Mouse (Mus musculus) erythroid progenitor cell, adult 5-6 weeks (primary cell): Measurements from ENCODE around the gene Crebbp. TPM values are rescaled to one million over a fixed set of nuclear protein-coding genes. Genes with fewer than 3 reads are reported as not detected.

ENCODE experiments used
- ATAC-seq: replicated peaks from 2 replicates; pipeline ENCODE4 v1.8.0; 2016; ENCODE audit warnings: moderate number of reproducible peaks, mild to moderate bottlenecking, moderate TSS enrichment, inconsistent platforms; ENCODE audit not compliant: poor library complexity, low FRiP score, severe bottlenecking
- total RNA-seq, 2 experiments: library from RNA; stranded (forward) in 1 of 2; stranded (reverse) in 1 of 2; fragments of 150-400 nt in 1 of 2; fragments of 186-747, 209-891 nt in 1 of 2; gene quantifications; 2 replicates each; pipeline versions ENCODE4 v1.2.3 to v1.2.4; 2015 to 2017; ENCODE audit warnings: low replicate concordance in 2 of 2

Gene Crebbp
- total RNA-seq, 2 experiments from 2014 or later = 51.1 to 51.4 TPM

- ATAC-seq = no peak
Measured at GRCm38 (mm10) chr16:4064945-4065344, 148.9 kb downstream of the Crebbp start.

DNA sequence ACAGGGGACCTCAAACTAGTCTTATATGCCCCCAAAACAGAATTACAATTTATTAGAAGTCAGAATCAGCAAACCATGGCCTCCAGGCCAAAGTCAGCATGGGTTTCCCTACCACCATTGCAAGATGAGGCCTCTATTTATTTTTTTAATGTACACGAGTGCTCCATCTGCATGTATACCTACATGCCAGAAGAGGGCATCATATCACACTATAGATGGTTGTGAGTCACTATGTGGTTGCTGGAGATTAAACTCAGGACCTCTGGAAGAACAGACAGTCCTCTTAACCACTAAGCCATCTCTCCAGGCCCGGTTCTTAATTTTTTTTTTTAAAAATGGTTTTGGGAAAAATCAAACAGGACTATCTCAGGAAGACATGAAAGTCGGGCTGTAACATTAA is 160.0 kb downstream of the Crebbp start:
- ATAC-seq = no peak

DNA sequence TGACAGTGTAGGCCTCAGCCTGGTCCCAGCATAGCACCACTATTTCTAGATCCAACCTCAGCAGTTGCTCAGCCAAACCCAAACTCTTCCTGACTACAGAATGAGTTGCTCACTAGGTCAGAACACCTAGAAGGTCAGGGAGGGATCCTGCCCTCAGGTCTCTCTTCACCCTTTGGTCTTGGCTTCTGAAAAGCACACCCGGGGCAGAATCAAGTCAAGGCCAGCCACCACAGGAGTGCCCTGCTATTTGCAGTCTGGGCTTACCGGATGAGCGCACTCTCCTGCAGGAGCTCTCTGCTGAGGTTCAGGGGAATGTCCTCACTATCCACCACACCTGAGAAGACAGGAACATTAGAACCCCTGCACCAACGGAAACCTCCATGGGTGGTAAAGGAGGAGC is 161.2 kb downstream of the Crebbp start:
- no peak for ATAC-seq

- no peak for ATAC-seq
Measured at GRCm38 (mm10) chr16:4045524-4045923, 168.3 kb downstream of the Crebbp start.

GRCm38 (mm10) chr16:4044093-4044492 is 169.7 kb downstream of the Crebbp start:
- no peak for ATAC-seq

DNA sequence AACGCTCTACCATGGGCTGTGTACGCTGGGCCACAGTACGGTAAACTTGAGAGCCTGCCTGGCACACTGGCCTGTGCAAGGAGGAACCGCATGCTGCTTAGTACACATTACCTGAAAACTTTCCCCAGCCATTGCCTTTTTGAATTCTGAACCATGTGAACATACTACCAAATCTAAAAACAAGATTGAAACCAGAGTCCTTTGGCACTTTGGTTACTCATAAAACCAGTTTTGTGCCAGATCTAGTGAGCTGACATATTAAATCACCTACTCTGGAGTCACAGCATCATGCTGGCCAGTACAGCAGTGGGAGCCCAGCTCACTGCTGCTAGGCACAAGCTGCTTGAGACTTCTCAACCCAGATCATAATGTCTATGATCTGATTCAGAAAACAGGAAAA is 172.2 kb downstream of the Crebbp start:
- ATAC-seq = no peak

GRCm38 (mm10) chr16:4040206-4040605 is 173.6 kb downstream of the Crebbp start:
- ATAC-seq = no peak

- ATAC-seq = no peak
Measured at GRCm38 (mm10) chr16:4037690-4038089, 176.1 kb downstream of the Crebbp start.

- no peak for ATAC-seq
Measured at GRCm38 (mm10) chr16:4036807-4037206, 177.0 kb downstream of the Crebbp start, which contains the start of gene Dnase1. Gene Dnase1 (plus strand): TSS chr16:4036942.

DNA sequence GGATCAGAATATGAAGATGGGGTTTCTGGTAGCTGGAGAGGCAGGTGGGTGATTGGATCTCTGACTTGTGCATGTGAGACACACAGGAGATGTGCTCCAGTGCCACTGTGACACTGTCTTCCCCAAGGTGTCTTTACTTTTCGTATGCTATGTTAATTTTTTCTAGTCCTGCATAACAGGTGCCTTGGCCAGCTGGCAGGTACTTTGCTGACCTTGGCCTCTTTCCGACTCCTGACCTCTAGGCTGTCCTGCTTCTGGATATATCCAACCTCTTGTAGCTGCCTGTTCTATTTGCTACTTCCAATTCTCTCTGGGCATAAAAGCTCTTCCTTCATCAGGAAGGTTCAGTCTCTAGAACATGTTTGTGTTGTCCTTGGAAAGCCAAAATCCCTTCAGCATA is 178.2 kb downstream of the Crebbp start:
- ATAC-seq = no peak

- no peak for ATAC-seq
Measured at GRCm38 (mm10) chr16:4034476-4034875, 179.3 kb downstream of the Crebbp start.

DNA sequence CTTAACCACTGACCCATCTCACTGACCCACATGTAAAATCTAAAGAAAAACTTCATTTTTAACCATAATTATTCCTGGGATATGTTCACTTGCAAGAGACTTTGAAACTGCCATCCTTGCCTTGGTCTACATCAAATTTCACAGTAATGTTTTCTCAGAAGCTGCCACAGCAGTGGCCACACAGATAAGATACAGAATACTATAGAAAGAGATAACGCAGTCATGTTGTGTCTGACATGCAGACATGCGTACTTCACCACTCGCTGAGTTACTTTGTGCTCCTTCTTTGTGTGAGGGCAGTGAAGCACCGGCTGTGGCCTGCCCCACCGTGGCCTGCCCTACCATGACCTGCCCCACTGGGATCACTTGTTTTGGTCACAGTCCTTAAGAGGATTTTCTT is 179.8 kb downstream of the Crebbp start:
- ATAC-seq = no peak

DNA sequence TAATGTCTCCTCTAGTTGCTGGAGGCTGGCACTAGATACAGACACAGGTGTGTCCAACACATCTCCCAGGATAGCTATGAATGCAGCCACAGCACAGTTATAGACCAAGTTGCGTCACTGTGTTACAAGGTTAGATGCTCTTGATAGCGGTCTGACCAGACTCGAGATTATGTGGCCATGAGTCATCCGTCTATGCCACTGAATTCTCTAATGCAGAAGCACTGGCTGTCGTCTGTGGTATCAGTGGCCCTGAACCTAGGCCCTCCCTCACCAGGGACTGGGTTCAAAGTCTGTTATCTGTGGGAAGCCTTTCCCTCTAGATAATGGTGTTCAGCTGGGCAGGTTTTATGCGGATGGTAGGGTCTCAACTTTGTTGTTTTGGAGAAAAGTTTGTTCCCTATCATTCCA is 181.5 kb downstream of the Crebbp start:
- no peak for ATAC-seq

DNA sequence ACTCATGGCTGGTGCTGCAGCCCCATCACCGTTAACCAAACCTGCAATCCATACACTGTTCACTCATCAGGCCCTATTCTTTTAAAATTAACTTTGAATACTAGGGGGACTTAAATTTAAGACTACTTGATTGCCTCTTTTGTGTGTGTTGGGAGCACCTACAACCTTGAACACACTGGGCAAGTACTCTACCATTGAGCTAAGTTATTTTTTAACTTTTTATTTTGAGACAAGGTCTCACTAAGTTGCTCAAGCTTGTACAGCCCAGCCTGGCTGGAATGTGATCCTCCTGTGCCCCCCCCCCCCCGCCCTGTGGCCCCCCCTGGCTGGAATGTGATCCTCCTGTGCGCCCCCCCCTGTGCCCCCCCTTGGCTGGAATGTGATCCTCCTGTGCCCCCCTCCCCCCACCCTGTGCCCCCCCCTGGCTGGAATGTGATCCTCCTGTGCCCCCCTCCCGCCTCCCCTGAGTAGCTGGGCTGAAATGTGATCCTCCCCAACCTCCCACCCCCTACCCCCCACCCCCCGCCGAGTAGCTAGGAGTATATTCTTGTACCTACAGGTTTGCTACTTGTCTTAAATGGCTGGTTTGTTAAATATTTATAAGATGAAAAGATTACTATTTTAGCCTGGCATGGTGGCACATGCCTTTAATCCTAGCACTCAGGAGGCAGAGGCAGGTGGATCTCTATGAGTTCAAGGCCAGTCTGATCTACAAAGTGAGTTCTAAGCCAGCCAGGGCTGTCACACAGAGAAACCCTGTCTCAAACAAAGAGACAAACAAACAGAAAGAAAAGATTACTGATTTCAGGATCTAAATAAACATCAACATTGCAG is 182.1 kb downstream of the Crebbp start:
- no peak for ATAC-seq

Other genes with a start within 250 kb of the Crebbp start
- gene Nlrc3, start 237.4 kb downstream of the Crebbp start, total RNA-seq (2015; ENCODE audit: low replicate concordance) = 0.84 and 1.1 TPM in 2 replicates
- gene Nlrc3, start 237.4 kb downstream of the Crebbp start, total RNA-seq (2017; ENCODE audit: low replicate concordance) = 0.45 and 1.9 TPM in 2 replicates
- 42.5 and 48.2 TPM in 2 replicates for gene Slx4, start 210.2 kb downstream of the Crebbp start, total RNA-seq (2015; ENCODE audit: low replicate concordance)
- gene Slx4, start 210.2 kb downstream of the Crebbp start, total RNA-seq (2017; ENCODE audit: low replicate concordance) = 50.1 and 64.4 TPM in 2 replicates
- not detected in 2 replicates for gene Dnase1, start 177.1 kb downstream of the Crebbp start, total RNA-seq (2015; ENCODE audit: low replicate concordance)
- gene Dnase1, start 177.1 kb downstream of the Crebbp start, total RNA-seq (2017; ENCODE audit: low replicate concordance) = not detected in 2 replicates
- gene Trap1, start 136.2 kb downstream of the Crebbp start, total RNA-seq (2015; ENCODE audit: low replicate concordance) = 16.8 and 17.7 TPM in 2 replicates
- 17.7 and 24.6 TPM in 2 replicates for gene Trap1, start 136.2 kb downstream of the Crebbp start, total RNA-seq (2017; ENCODE audit: low replicate concordance)
- 1.8 TPM in 1 of 2 replicates, not detected in the other for gene Adcy9, start 206.5 kb upstream of the Crebbp start, total RNA-seq (2015; ENCODE audit: low replicate concordance)
- 1.4 and 3.3 TPM in 2 replicates for gene Adcy9, start 206.5 kb upstream of the Crebbp start, total RNA-seq (2017; ENCODE audit: low replicate concordance)